Mouse (Mus musculus) bone marrow, adult 2 months (tissue): ENCODE data around the gene Gng10.

Experiments
- CTCF ChIP-seq: fragments of 200-500 bp; IDR thresholded peaks from 2 replicates; pipeline ENCODE4 v1.5.1; 2011; ENCODE audit warnings: low read length, control low read depth; ENCODE audit not compliant: control insufficient read depth, insufficient read depth
- POLR2A ChIP-seq: fragments of 200-500 bp; IDR thresholded peaks from 2 replicates; pipeline ENCODE4 v1.6.1; 2011; ENCODE audit warnings: low read depth, mild to moderate bottlenecking, control low read depth, low read length, borderline replicate concordance; ENCODE audit not compliant: control insufficient read depth

DNA sequence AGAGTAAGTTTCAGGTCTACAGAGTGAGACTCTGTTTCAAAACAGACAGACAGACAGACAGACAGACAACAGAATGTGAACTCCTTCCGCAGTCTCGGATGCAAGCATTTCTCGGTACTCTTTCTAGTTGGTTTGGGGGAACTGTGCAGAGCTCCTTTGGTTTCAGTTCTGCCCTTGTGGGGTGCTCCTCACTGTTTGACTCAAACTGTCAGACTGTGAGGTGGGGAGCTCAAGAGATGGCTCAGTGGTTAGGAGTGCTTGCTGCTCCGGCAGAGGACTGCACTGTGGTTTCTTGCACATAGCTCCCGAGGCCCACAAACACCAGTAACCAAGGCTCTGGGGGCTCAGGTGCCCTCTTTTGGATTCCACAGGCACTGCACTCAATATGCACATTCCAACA, 8.2 kb downstream of the Gng10 start:
- TF ChIP-seq CTCF (no peak), POLR2A (no peak)
